Mouse (Mus musculus) CD4-positive helper T cell, adult 2 months (primary cell): ENCODE results near the gene Dab2.
A peak's percentile ranks its signal among the peaks of the same experiment; 100 is the strongest.

Experiments used
- DNase-seq: peaks from one replicate; pipeline ENCODE4 v3.0.0-alpha.2; 2012; ENCODE audit warnings: low read depth, missing footprints, low spot score

Gene Dab2

GRCm38 (mm10) chr15:6466995-6467394 lies 167.4 kb downstream of the Dab2 start:
- DNase-seq = no peak

- peak; percentile 39 for DNase-seq
Measured at GRCm38 (mm10) chr15:6468845-6469244, 169.3 kb downstream of the Dab2 start.

GRCm38 (mm10) chr15:6469384-6469783 lies 169.8 kb downstream of the Dab2 start:
- DNase-seq = no peak

GRCm38 (mm10) chr15:6483561-6483960 lies 184.0 kb downstream of the Dab2 start:
- no peak for DNase-seq
